Mouse (Mus musculus) CH12.LX (cell line): Measurements from ENCODE around the gene Mboat1. TPM values are rescaled to one million over a fixed set of nuclear protein-coding genes. Genes with fewer than 3 reads are reported as not detected.

Experiments used
- DNase-seq: peaks from one replicate; pipeline ENCODE4 v3.0.0-alpha.2; 2013; ENCODE audit errors: extremely low read depth
- H3K27ac ChIP-seq: 2 replicates; pipeline ENCODE4 v1.5.1; 2012; ENCODE audit warnings: low read depth, mild to moderate bottlenecking, control low read depth, moderate library complexity; ENCODE audit not compliant: insufficient read depth
- H3K27me3 ChIP-seq: replicated peaks from 2 replicates; pipeline ENCODE3; 2012; ENCODE audit warnings: inconsistent platforms
- H3K36me3 ChIP-seq, 2 experiments: replicated peaks in 1 of 2; 2 replicates each; pipeline versions ENCODE3 to v1.6.1; 2012; ENCODE audit warnings: inconsistent platforms in 1 of 2, low read length in 1 of 2, mild to moderate bottlenecking in 1 of 2, mixed read lengths in 1 of 2, moderate library complexity in 1 of 2; ENCODE audit not compliant: control insufficient read depth in 1 of 2, insufficient read depth in 1 of 2
- H3K4me1 ChIP-seq, 2 experiments: 2 replicates each; pipeline ENCODE4 v1.6.1; 2012; ENCODE audit warnings: inconsistent platforms in 1 of 2, moderate library complexity in 1 of 2; ENCODE audit not compliant: insufficient read depth in 2 of 2, control insufficient read depth in 1 of 2
- H3K4me2 ChIP-seq: 2 replicates; pipeline ENCODE4 v1.6.1; 2012; ENCODE audit warnings: low read depth, mild to moderate bottlenecking, control low read depth; ENCODE audit not compliant: poor library complexity, insufficient read depth, severe bottlenecking
- H3K4me3 ChIP-seq, 3 experiments: fragments of 150-350 bp in 1 of 3; sonication (generic) in 1 of 3; replicated peaks in 1 of 3; 2 replicates each; pipeline versions ENCODE3 to v1.5.1; 2011 to 2012; ENCODE audit warnings: low read depth in 2 of 3, low read length in 2 of 3, mild to moderate bottlenecking in 2 of 3, moderate library complexity in 2 of 3, control low read depth in 1 of 3, improper control_type of control experiment in 1 of 3, inconsistent platforms in 1 of 3, mixed read lengths in 1 of 3; ENCODE audit not compliant: poor library complexity in 1 of 3
- H3K79me2 ChIP-seq: replicated peaks from 2 replicates; pipeline ENCODE4 v1.6.1; 2012; ENCODE audit warnings: mild to moderate bottlenecking, moderate library complexity; ENCODE audit not compliant: control insufficient read depth, poor library complexity, insufficient read depth, severe bottlenecking; ENCODE audit errors: extremely low read depth
- H3K9ac ChIP-seq: 2 replicates; pipeline ENCODE4 v1.6.1; 2012; ENCODE audit warnings: low read depth, mild to moderate bottlenecking, control low read depth, moderate library complexity; ENCODE audit not compliant: insufficient read depth
- H3K9me3 ChIP-seq: replicated peaks from 2 replicates; pipeline ENCODE3; 2012; ENCODE audit warnings: low read length, inconsistent platforms, mixed read lengths
- BHLHE40 ChIP-seq: IDR thresholded peaks from 2 replicates; pipeline ENCODE4 v1.6.1; 2011; ENCODE audit warnings: mild to moderate bottlenecking, low read depth, low read length, improper control_type of control experiment
- CTCF ChIP-seq, 2 experiments: IDR thresholded peaks in 1 of 2; conservative IDR thresholded peaks in 1 of 2; 2 replicates each; pipeline ENCODE4 v1.5.1; 2011 to 2012; ENCODE audit warnings: low read depth in 2 of 2, low read length in 2 of 2, improper control_type of control experiment in 1 of 2, inconsistent platforms in 1 of 2, mild to moderate bottlenecking in 1 of 2, moderate library complexity in 1 of 2
- ETS1 ChIP-seq: conservative IDR thresholded peaks from 2 replicates; pipeline ENCODE4 v1.6.1; 2012; ENCODE audit warnings: low read depth, mild to moderate bottlenecking, inconsistent platforms, low read length, improper control_type of control experiment, moderate library complexity
- IRF4 ChIP-seq: IDR thresholded peaks from 2 replicates; pipeline ENCODE4 v1.6.1; 2014; ENCODE audit warnings: low read depth, mild to moderate bottlenecking, inconsistent platforms, low read length, improper control_type of control experiment
- KAT2A ChIP-seq: IDR thresholded peaks from 2 replicates; pipeline ENCODE4 v1.6.1; 2012; ENCODE audit warnings: low read length, improper control_type of control experiment, inconsistent platforms; ENCODE audit not compliant: insufficient replicate concordance
- MAFK ChIP-seq: IDR thresholded peaks from 2 replicates; pipeline ENCODE4 v1.6.1; 2011; ENCODE audit warnings: low read length, improper control_type of control experiment; ENCODE audit not compliant: insufficient replicate concordance
- MAX ChIP-seq: IDR thresholded peaks from 2 replicates; pipeline ENCODE4 v1.6.1; 2011; ENCODE audit warnings: low read length, improper control_type of control experiment
- MEF2A ChIP-seq: IDR thresholded peaks from 2 replicates; pipeline ENCODE4 v1.6.1; 2014; ENCODE audit warnings: low read depth, mild to moderate bottlenecking, inconsistent platforms, low read length, improper control_type of control experiment, borderline replicate concordance
- MYC ChIP-seq: IDR thresholded peaks from 2 replicates; pipeline ENCODE4 v1.6.1; 2011; ENCODE audit warnings: low read depth, mild to moderate bottlenecking, improper control_type of control experiment, low read length
- NRF1 ChIP-seq: IDR thresholded peaks from 2 replicates; pipeline ENCODE4 v1.6.1; 2014; ENCODE audit warnings: low read depth, mild to moderate bottlenecking, inconsistent platforms, low read length, improper control_type of control experiment, moderate library complexity
- RAD21 ChIP-seq: IDR thresholded peaks from 2 replicates; pipeline ENCODE4 v1.6.1; 2011; ENCODE audit warnings: low read depth, mild to moderate bottlenecking, low read length, improper control_type of control experiment, moderate library complexity
- RCOR1 ChIP-seq: conservative IDR thresholded peaks from 2 replicates; pipeline ENCODE4 v1.6.1; 2012; ENCODE audit warnings: low read depth, mild to moderate bottlenecking, inconsistent platforms, low read length, improper control_type of control experiment
- SMC3 ChIP-seq: IDR thresholded peaks from 2 replicates; pipeline ENCODE4 v1.6.1; 2011; ENCODE audit warnings: low read depth, low read length, improper control_type of control experiment
- TCF12 ChIP-seq: IDR thresholded peaks from 2 replicates; pipeline ENCODE4 v1.6.1; 2014; ENCODE audit warnings: low read depth, mild to moderate bottlenecking, inconsistent platforms, low read length, improper control_type of control experiment
- UBTF ChIP-seq: IDR thresholded peaks from 2 replicates; pipeline ENCODE4 v1.6.1; 2012; ENCODE audit warnings: low read depth, mild to moderate bottlenecking, inconsistent platforms, low read length, improper control_type of control experiment, moderate library complexity
- ZC3H11A ChIP-seq: IDR thresholded peaks from 2 replicates; pipeline ENCODE4 v1.6.1; 2012; ENCODE audit warnings: low read depth, mild to moderate bottlenecking, inconsistent platforms, low read length, improper control_type of control experiment
- ZNF384 ChIP-seq: IDR thresholded peaks from 2 replicates; pipeline ENCODE4 v1.6.1; 2012; ENCODE audit warnings: low read depth, low read length, improper control_type of control experiment, inconsistent platforms
- dilution Hi-C: fragments of 300-500 bp; cut with MboI; formaldehyde crosslinking; loops from 2 replicates; pipeline ENCODE4 v1.14.3; 2020; ENCODE audit warnings: low sequenced_read_pairs; ENCODE audit not compliant: extremely low pct_unique_long_range_greater_than_20kb, extremely low pct_ligation_motif_present
- in situ Hi-C: fragments of 300-500 bp; cut with MboI; formaldehyde crosslinking; loops from 3 replicates; pipeline ENCODE4 v1.14.3; 2019; ENCODE audit warnings: low sequenced_read_pairs, low pct_ligation_motif_present, low pct_unique_long_range_greater_than_20kb, mixed read lengths
- polyA plus RNA-seq: library from polyadenylated mRNA; unstranded; fragments of >175 nt; gene quantifications from 2 replicates; pipeline ENCODE4 v1.2.1, GENCODE M21; 2012; ENCODE audit warnings: low read depth; ENCODE audit not compliant: insufficient read length
- total RNA-seq, 2 experiments: library from RNA; depleted of rRNA; stranded (reverse); fragments of 300-350 nt in 1 of 2; fragments of >200 nt in 1 of 2; gene quantifications; 2 replicates each; pipeline ENCODE4 v1.2.3; 2012 to 2014

Mboat1 gene
- total RNA-seq (2012; rRNA removed), result 2.9 and 3.3 TPM in 2 replicates
- 0.23 and 0.63 TPM in 2 replicates for total RNA-seq (2014; rRNA removed)
- 0.48 and 0.53 TPM in 2 replicates for polyA plus RNA-seq

- H3K4me2 ChIP-seq, result peak within 1 kb of the TSS; percentile 3
- TF ChIP-seq BHLHE40, result peak; percentile 28; the same call in 1 of the 2 replicates
- TF ChIP-seq RAD21, result no peak
- peaks cover under 1% of the 10 kb centered on the region for H3K9me3 ChIP-seq
- H3K4me1 ChIP-seq, result no peaks in the 10 kb centered on the region
- H3K27ac ChIP-seq, result no peak within 1 kb of the TSS
- no peaks in the 10 kb centered on the region for H3K79me2 ChIP-seq
- DNase-seq, result no peak
- no peaks in the 10 kb centered on the region for H3K36me3 ChIP-seq
- peak within 1 kb of the TSS in 2 of 3 experiments; percentile 26 to 35 for H3K4me3 ChIP-seq
- peaks cover 5% of the 10 kb centered on the region for H3K27me3 ChIP-seq
- in situ Hi-C loops, result no loop called here
- dilution Hi-C loops, result no loop called here
- no peak within 1 kb of the TSS for H3K9ac ChIP-seq
Measured at GRCm38 (mm10) chr13:30136243-30136922, at the start of gene Mboat1. Mboat1 (plus strand) TSS chr13:30136489.

GRCm38 (mm10) chr13:30093086-30093485, 43.2 kb upstream of the Mboat1 start:
- 0 out of 4 replicates have a peak, but pooled peaks cover 0 to 1% of the 10 kb centered on the region in 2 experiments for H3K4me1 ChIP-seq
- no peaks in the 10 kb centered on the region for H3K36me3 ChIP-seq
- no peak overlapping the region for H3K27ac ChIP-seq
- peaks cover 8% of the 10 kb centered on the region for H3K9me3 ChIP-seq
- H3K27me3 ChIP-seq, result no peaks in the 10 kb centered on the region
- no peak for TF ChIP-seq ZNF384
- no peak for TF ChIP-seq IRF4
- TF ChIP-seq UBTF, result no peak
- TF ChIP-seq CTCF (conservative IDR thresholded peaks at IDR 0.05 in 1 of 2, IDR thresholded peaks at IDR 0.05 in 1 of 2; ENCODE audit: low read depth in 2 of 2, low read length in 2 of 2), result peak; percentile 33 to 72
- TF ChIP-seq KAT2A, result no peak
- no peak for TF ChIP-seq MAFK
- TF ChIP-seq MEF2A, result no peak
- TF ChIP-seq NRF1, result no peak
- no peak for TF ChIP-seq BHLHE40
- peak; percentile 69 for TF ChIP-seq SMC3
- no peak for TF ChIP-seq RCOR1
- peak; percentile 77 for TF ChIP-seq RAD21
- no peak for TF ChIP-seq TCF12
- no peak for TF ChIP-seq MYC
- TF ChIP-seq MAX, result no peak
- TF ChIP-seq ETS1, result no peak
- peak; percentile 56 for TF ChIP-seq ZC3H11A
- in situ Hi-C loops, result no loop called here
- dilution Hi-C loops, result no loop called here
- no peak overlapping the region for H3K9ac ChIP-seq
- no peak for DNase-seq
- H3K79me2 ChIP-seq, result no peaks in the 10 kb centered on the region
- H3K4me3 ChIP-seq, result no peak overlapping the region
- no peak overlapping the region for H3K4me2 ChIP-seq
